Mouse (Mus musculus) ES-E14 (cell line): ENCODE results near the gene Nhsl1.

ENCODE experiments used
- CHD2 ChIP-seq: IDR thresholded peaks from 2 replicates; pipeline ENCODE4 v1.6.1; 2014; ENCODE audit warnings: mild to moderate bottlenecking, low read depth, low read length, inconsistent platforms
- ZNF384 ChIP-seq: IDR thresholded peaks from 2 replicates; pipeline ENCODE4 v1.6.1; 2012; ENCODE audit warnings: low read depth, low read length, inconsistent platforms

GRCm38 (mm10) chr10:18479285-18479684 lies 160.5 kb downstream of the Nhsl1 start:
- TF ChIP-seq ZNF384: no peak
- no peak for TF ChIP-seq CHD2
